Mouse (Mus musculus): Measurements from ENCODE around the gene Cptp. TPM values are rescaled to one million over a fixed set of nuclear protein-coding genes. Genes with fewer than 3 reads are reported as not detected.
A peak's percentile ranks its signal among the peaks of the same experiment; 100 is the strongest.

Cptp gene
- total RNA-seq, 2 experiments from 2014 or later: 9.7 to 21.8 TPM

DNA sequence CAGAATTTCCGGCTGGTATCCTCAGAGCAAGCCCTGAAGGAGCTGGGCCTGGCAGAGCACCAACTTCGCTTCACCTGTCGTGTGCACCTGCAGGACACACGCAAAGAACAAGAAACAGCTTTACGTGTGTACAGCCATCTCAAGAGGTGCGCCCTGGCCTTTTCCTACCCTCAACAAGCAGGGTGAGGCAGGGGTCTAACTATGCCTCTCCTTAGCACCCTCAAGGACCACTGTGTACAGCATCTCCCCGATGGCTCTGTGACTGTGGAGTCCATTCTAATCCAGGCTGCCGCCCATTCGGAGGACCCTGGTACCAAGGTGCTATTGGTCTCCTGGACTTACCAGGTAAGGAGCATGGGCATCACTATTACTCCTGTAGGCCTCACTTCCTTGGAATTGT lies 18.9 kb upstream of the Cptp start:
- no peak for DNase-seq

DNA sequence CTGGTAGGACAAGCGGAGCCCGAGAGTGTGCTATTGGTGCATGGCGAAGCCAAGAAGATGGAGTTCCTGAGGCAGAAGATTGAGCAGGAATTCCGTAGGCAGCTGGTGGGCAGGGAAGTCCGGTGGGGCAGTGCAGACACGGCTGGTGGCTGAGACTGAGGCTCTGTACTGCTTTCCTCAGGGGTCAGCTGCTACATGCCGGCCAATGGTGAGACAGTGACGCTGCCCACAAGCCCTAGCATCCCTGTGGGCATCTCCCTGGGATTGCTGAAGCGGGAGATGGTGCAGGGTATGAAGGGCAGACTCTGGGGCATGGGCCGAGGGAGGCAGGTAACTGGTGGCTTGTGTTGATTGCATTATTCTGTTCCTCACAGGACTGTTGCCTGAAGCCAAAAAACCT lies 18.4 kb upstream of the Cptp start:
- DNase-seq: no peak

DNA sequence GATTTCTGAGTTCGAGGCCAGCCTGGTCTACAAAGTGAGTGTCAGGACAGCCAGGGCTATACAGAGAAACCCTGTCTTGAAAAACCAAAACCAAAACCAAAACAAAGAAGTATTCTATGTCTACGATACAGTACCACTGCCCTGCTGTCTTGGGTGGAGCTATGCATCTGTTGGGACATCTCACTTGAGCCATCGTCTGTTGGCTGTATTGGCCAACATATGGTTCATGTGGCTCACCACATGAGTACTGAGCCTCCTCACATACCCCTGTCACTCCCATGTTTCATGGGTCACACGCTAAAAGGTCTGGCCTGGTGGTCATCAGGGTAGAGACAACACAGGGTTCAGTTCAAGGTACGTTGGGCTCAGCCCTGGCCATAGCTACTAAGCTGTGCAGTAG lies 17.1 kb upstream of the Cptp start:
- no peak for DNase-seq

DNA sequence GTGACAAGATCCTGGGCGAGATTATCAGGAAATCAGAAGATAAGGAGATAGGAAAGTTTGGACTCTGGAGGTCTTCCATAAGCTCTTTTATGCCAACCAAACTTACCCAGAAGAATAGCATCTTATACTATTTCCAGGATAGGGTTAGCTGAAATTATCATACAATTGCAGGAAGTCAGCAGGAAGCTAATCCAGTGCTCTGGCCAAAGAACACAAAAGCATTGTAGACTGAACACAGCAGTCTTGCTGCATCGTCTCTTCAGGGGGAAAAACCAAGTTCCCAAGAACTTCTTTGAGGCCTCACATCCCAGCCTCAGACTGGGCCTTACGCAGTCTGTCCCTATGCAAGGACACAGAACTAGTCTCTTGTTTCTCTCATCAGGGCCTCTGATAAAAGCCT lies 14.3 kb upstream of the Cptp start:
- no peak for DNase-seq

DNA sequence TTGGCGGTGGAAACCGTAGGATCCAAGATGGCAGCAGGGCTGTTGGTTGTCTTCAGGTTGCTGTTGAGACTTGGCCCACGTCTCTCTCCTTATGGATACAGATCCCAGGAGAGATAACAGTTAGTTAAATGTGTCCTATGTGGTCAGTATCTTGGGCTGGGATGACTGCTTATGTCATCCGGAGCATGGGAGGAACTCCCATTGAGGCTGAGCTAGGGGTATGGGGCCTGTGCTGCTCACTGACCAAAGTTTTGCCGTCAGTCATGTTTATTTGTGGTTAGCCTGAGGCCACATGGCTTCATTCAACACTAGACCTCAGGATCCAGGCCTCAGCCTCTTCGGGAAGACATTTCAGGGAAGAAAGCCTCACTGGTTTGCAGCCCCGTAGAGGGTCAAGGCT lies 2.2 kb upstream of the Cptp start:
- no peak for DNase-seq

DNA sequence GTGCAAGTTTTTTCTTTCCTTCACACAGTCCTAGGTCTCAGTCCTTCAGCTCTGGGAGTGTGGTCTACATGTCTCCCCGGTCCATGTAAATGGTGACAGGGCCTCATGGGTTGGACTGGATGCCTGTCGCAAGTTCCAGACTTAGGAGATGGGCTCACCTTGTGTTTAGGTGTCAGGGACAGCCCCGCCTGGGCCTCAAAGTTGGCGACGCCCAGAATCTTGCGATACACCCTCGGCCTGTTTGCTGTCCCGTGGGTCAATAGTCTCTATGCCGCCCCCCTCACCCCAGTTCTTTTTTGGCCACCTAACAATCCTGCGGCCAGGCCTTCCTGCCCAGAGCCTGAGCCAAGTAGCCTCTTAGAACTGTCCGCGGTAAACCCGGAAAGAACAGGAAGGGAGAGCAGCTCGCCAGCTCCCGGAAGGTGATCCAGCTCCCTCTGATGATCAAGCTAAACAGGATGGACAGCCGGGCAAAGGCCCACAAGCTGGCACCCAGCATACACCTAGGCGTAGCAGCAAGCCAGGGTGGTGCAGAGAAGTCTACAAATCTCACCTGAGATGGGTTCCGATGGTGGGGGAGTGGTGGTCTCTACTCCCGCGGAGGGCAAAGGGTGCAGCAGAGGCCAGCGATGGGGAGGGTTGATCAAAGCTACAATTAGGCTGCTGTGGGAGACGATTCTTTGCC lies 484 bp downstream of the Cptp start:
- DNase-seq: peak in 1 of 2 experiments; percentile 26

DNA sequence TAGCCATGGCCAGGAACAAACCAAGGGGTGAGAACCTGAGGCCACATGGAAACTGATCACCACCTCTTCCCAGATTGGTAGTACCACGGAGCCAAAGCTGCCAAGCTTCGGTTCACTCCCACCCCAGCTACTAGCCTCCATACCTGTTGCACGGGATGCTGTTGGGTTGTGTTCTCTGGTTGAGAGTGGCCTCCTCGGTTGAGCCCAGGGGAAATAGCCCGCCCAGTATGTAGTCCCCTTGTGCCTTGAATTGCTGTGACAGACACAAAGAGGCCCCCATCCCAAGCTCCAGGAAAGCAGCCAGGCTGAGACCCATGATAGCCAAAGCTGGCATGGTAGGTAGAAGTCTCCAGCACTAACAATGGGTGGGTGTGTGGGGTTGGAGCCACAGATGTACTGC lies 6.2 kb downstream of the Cptp start, which contains the start of gene Tas1r3:
Gene Tas1r3, minus strand, starts transcription at position 362 of the 400 bp plus-strand sequence.
- no peak for DNase-seq

DNA sequence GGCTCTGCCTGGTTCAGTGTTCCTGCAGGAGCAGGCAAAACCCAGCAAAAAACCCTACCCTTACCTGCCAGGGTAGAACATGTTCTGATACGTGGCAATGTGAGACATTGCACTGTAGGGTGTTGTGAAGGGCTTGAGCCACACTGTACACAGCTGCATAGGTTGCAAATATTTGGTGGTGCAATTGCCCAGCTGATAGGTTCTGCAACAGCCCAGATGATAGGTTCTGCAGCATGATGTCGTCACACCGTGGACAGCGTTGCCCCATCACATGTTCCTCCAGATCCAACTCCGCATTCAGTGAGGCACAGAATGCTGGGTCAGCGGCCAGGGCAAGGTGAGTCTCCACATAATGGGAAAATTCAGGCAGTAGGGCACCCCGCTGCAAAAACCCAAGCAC lies 7.5 kb downstream of the Cptp start:
- no peak for DNase-seq

DNA sequence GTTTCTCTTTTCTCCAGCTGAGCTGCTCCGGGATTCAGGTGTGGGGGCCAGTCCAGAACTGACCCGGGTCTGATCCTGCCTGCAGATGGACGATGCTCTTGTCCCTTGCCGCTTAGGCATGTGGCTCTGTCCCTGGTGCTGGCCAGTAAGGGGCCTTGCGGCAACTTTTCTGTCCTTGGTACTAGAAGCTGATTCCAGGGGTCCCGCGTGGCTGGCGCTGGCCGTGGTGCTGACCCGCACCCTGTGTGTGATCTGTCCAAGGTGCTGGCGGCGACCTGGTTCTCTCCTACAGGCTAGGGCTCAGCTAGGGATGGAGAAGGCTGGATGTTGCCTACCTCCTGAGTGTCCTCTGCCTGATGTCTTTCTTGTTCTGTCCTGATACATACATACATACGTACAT lies 9.9 kb downstream of the Cptp start:
- peak; percentile 53 to 66 for DNase-seq

DNA sequence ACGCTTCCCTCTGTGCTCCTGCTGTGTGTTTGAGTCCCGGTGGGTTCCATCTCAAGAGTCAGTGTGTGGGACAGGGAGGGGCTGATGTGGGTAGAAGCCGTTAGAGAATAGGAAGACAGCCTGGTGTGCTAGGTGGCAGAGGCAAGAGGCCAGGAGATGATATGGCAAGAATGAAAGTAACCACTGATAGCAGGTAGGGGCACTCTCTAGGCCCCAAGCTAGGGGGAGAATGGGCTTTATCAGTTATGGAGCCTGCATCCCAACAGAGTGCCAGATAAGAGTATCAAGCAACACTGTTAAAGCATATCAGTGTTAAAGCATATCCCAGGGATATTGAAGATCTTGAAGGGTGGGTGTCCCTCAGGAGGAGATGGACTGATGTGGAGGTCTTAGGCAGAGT lies 12.4 kb downstream of the Cptp start:
- no peak for DNase-seq

DNA sequence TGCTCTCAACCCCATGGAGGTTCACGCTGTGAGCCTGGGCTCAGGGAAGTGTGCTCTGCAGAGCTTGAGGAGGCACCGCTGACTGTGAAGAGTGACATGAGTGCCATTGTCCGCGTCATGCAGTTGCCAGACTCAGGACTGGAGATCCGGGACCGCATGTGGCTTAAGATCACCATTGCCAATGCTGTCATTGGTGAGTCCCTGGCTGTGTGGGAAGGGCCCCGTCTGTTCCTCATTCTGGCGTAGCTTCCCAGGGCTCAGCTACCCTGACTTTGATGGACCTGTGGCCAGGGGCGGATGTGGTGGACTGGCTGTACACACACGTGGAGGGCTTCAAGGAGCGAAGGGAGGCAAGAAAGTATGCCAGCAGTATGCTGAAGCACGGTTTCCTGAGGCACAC lies 13.2 kb downstream of the Cptp start:
- DNase-seq: no peak

DNA sequence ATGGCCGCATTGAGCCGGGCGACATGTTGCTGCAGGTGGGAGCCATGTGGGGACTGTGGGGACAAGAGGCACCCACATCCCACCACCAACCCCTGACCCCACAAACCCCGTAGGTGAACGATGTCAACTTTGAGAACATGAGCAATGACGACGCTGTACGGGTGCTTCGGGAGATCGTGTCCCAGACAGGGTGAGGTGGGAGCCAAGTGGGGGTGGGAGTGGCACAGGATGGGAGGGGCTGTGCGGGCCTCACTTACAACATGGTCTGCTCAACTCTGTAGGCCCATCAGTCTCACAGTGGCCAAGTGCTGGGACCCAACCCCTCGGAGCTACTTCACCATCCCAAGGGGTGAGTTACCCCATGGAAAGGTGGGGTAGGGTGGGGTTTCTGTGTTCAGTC lies 14.2 kb downstream of the Cptp start:
- no peak for DNase-seq

DNA sequence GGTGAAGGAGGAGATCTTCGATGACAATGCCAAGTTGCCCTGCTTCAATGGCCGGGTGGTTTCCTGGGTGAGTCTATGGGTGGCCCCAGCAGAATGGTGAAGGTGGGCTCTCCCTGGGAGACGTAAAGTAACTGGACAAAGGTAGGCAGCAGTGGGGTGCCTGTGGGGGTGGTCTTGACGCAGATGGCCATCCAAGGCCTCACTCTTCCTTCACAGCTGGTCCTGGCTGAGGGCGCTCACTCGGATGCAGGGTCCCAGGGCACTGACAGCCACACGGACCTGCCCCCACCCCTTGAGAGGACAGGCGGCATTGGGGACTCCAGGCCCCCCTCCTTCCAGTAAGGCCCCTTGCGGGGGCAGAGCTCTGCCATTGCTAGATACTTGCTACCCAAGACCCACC lies 15.8 kb downstream of the Cptp start:
- DNase-seq: no peak

DNA sequence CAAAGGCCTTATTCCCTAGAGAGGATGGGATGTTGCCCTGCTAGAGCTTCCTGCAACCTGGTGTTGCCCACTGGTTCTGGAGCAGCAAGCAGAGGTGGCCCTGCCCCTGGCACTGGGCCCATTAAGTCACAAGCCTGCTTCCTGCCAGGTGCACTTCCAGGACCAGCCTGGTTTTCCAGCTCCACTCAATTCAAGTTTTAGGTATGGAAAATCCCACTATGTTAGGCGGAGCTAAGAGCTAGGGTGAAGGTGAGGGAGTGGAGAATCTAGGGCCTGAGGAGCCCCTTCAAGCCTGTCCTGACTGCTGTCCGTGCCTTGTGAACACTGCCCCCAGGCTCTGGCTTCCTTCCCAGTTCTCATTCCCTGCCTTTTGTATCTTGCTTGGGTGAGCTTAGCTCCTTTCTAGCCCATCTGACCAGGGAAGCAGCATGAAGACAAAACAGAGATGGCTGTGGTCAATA lies 17.3 kb downstream of the Cptp start:
- peak in 1 of 2 experiments; percentile 32 for DNase-seq

DNA sequence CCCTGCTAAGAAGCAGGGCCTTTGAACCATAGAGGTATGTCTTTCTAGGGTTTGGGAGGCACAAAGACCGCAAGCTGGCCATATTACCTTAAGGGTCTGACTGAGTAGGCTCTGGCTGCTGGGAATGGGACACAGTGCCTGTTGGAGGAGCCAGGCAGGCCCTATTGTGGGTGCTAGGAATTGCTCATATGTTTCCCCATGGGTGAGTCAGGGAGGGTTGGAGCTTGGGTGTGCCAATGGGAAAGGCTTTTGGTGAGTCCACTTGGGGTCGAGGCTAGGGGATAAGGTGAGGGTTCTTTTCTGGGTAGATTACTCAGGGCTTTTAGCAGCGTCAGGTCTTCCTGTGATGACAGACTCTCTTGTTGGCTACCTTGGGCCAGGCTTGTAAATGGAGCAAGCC lies 17.9 kb downstream of the Cptp start:
- peak in 1 of 2 experiments; percentile 62 for DNase-seq

DNA sequence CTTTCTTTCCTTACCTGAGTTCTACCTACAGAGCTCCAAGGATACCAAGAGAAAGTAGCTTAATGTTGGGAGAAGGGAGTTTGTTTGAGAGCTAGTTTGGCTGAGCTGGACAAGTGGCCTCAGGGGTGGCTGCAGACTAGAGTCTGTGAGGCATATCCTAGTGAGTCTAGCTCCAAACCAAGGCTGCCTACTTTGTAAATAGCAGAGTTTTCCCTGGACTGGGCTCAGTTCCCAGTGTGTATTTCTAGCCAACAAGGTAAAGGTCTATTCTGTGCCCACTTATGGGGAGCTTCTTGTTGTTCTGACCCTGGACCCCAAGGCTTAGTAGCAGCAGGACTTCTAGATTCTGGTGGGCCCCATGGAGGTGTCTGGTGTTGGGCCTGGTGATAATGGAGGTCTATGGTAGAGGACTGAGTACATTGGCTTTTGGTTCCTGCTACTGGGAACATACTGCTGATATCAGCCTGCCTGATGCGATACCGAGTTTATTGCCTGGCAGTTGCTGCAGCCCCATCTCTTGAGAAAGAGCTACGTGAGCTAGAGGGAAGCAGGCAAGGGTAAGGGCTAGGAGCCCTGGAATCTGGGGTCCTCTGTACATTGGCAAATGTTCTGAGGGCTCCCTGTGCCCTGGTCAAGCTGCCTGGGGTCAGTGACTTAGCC lies 19.3 kb downstream of the Cptp start:
- DNase-seq: no peak

DNA sequence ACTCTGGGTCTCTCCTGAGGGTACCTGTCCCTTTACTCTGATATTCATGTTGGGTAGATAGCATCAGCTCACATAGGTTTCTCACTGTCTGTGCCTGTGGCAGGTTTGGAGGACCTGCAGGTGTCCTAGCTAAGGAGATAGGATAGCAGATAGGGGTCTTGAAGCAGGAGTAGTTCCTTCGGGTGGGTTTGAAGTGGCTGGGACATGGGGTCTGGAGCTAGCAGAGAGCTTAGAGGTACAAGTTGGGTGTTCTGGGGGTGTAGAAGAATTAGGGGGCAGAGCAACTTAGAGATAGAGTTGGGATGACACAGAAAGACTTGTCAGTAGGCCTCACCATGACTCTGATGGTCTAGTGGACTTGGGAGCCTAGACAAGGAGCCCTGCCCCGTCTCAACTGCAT lies 19.8 kb downstream of the Cptp start:
- no peak for DNase-seq

DNA sequence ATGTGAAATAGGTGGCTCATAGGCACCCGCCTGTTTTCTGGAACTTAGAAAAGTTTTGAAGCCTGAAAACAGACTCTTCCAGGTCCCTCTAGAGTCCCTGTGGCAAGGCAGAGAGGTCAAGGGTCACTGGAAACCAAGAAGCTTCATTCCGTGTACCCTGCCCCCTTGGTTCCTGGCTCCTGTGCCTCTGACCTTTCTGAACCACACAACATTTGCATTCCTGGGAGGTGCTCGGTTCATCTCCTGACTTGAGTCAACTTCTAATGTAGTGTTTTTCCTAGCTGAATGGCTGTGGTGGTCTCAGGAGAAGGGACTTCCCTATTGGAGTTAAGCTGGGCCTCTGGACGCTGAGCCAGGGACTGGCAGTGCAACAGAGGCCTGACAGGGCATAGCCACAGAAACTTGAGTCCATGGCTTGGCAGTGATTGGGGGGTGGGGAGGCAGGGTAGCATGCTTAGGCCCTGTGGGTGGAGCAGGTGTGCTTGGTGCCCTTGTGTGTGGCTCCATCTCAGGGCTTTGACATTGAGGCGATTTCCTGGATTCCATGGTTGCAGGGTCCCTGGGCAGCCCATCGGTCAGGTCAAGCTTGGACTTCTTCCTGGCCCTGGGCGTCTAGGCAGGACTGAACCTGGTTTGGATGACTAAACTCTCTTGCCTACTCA lies 20.7 kb downstream of the Cptp start:
- DNase-seq: no peak

DNA sequence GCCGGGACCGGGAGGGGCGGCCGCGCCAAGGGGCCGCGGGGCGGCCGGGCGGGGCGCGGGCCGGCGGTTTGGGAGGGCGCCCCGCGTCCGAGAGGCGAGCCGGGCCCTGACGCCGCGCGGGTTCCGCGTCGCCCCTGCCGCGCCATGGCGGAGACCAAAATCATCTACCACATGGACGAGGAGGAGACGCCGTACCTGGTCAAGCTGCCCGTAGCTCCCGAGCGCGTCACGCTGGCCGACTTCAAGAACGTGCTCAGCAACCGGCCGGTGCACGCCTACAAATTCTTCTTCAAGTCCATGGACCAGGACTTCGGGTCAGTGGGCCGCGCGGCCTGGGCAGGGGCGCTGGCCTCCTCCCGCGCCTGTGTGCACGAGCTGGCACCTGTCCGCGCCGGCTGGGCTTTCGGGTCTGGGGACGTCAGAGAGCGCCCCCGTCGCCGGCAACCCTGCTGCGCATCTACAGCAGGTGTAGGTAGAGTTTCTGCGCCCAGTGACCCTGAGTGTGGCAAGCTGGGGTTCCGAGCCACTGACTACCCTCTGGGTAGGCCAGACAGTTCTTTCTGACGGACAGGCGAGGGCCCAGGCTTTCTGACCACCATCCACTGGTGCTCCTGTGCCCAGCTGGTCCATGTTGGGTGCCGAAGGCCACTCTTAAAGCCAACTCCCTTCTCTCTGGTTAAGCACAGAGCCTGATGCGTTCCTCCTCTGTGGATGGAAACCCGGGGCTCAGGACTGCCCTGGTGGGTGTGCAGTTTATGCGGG lies 21.5 kb downstream of the Cptp start:
- peak; percentile 46 to 55 for DNase-seq

DNA sequence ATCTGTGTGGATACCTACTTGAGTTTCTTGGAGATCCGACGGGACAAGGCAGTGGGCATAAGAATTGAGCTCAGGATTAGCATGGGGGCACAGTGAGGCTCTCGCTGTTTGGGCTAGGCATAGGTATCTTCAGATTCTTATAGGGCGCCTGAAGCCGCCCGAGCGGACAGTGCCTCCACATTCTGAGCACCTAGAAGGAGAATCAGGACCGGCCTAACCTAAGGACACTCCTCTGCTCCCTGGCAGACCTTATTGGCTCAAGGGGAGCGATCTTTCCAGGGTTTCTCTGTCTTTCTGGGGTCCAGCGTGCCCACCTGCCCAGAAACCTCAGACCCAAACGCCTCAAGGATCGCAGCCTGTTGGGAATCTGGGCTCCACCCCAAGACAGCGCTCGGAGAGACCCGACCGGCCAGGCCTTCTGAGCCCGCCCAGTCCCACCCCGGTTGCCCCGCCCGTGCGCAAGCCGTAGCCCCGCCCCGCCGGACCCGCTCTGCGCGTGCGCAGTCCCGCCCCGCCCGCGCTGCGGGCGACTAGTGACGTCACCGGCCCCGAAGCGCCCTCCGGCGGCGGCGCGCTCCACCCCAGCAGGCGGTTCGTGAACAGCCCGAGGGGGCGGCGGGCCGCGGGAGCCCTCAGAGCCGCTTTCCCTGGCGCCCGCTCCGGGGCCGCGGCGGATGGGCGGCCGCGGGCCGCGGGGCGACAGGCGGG lies 22.2 kb downstream of the Cptp start, which contains the start of gene Dvl1:
Gene Dvl1, plus strand, starts transcription at position 532 of the 708 bp plus-strand sequence.
- DNase-seq: peak; percentile 96 to 97

DNA sequence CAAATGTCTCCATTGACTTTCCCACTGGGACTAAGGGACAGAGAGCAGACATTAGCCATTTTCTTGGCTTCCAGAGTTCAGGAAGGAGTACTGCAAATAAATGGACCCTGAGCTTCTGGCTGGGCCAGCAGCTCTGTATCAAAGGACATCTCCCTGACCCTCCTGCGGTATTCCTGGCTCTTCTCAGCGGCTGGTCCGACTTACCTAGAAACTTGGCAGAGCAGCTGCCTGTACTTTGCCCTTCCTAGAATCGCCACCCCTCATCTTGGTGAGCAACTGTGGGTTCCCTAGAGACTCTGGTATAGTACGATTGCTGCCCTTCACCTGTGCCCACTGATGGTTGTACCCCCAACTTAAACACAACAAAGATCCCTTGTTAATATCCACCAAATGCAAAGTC lies 26.0 kb downstream of the Cptp start:
- DNase-seq: no peak
